8 mouse cellular contexts compared by ENCODE assay signal in genomic region chr1:192854819-192855271, GRCm38 (mm10). TPM values are rescaled to one million over a fixed set of nuclear protein-coding genes. Genes with fewer than 3 reads are reported as not detected.
DNase-seq lines count a peak whose midpoint lies in the region; ATAC-seq and TF ChIP-seq lines count a peak whose summit lies in the region.

No protein-coding gene starts in this region.

- ATAC-seq in forebrain, embryonic 13.5 days = peak; percentile 52

- no peak for DNase-seq in ES-E14 (ENCODE audit: low read depth, low spot score)
- peak; percentile 63 for DNase-seq in brain, embryonic 14.5 days (ENCODE audit: low read depth)
- DNase-seq in heart, postnatal 10 days = peak; percentile 71 to 73
- DNase-seq in layer of hippocampus, postnatal 14 days (ENCODE audit: low spot score in 2 of 2) = peak; percentile 34 to 46
- DNase-seq in lung, postnatal 36 days = peak; percentile 45
- peak; percentile 21 for DNase-seq in skeletal muscle tissue, adult 2 months (ENCODE audit: low read depth, low spot score)
- no peak for DNase-seq in spleen, postnatal 4 days (ENCODE audit: low spot score in 2 of 2)

- H3K9me3 ChIP-seq in ES-E14 (ENCODE audit: control insufficient read depth, insufficient read depth, low read depth, low read length) = no peaks in the 10 kb centered on the region
- no peaks in the 10 kb centered on the region for H3K9me3 ChIP-seq in forebrain, embryonic 13.5 days (replicated peaks)

- 0 out of 2 replicates have a peak, but pooled peaks have one; percentile 26 for TF ChIP-seq POLR2A in brain, embryonic 14.5 days (IDR thresholded peaks at IDR 0.05; ENCODE audit: borderline replicate concordance, extremely low read depth, insufficient read depth, insufficient read length, poor library complexity, severe bottlenecking)

- H3K4me3 ChIP-seq in ES-E14 (ENCODE audit: insufficient read depth in 1 of 2, low read depth in 1 of 2, low read length in 2 of 2, poor library complexity in 1 of 2, severe bottlenecking in 1 of 2) = peak overlapping the region; percentile 73 to 95
- peak overlapping the region; percentile 85 for H3K4me3 ChIP-seq in forebrain, embryonic 13.5 days

- H3K9ac ChIP-seq in ES-E14 (ENCODE audit: insufficient read depth, low read depth, low read length, poor library complexity, severe bottlenecking) = peak overlapping the region; percentile 76
- H3K9ac ChIP-seq in forebrain, embryonic 13.5 days = peak overlapping the region; percentile 94

- no peaks in the 10 kb centered on the region for H3K36me3 ChIP-seq in ES-E14 (ENCODE audit: control insufficient read depth, insufficient read depth, low read length, poor library complexity, severe bottlenecking)
- peaks cover 2% of the 10 kb centered on the region; the same call in 1 of the 2 replicates for H3K36me3 ChIP-seq in forebrain, embryonic 13.5 days (ENCODE audit: poor library complexity, severe bottlenecking)

- peak overlapping the region; percentile 90 for H3K4me2 ChIP-seq in forebrain, embryonic 13.5 days

- WGBS in forebrain, embryonic 13.5 days = under 1% methylated on average over 37 of the region's 45 CpGs

- peaks cover 0 to 7% of the 10 kb centered on the region in 2 experiments; a peak in 2 of 4 replicates for H3K4me1 ChIP-seq in ES-E14 (ENCODE audit: control insufficient read depth in 2 of 2, insufficient read depth in 2 of 2, low read length in 2 of 2, poor library complexity in 1 of 2)
- peaks cover 59% of the 10 kb centered on the region for H3K4me1 ChIP-seq in forebrain, embryonic 13.5 days

- peaks cover 17% of the 10 kb centered on the region for H3K27me3 ChIP-seq in forebrain, embryonic 13.5 days

- intact Hi-C loops in heart, postnatal 10 days (cut with DNase I) = loop anchor here (2.0 kb wide), 2 partner anchors 32 to 70 kb away; no protein-coding TSS in a partner anchor

- no peak for TF ChIP-seq CTCF in brain, embryonic 14.5 days (IDR thresholded peaks at IDR 0.05; ENCODE audit: borderline replicate concordance, extremely low read depth, insufficient read depth, insufficient read length)

- in situ Hi-C loops in ES-E14 (cut with MboI; ENCODE audit: low sequenced_read_pairs in 2 of 2, unreplicated experiment in 2 of 2) = no loop called here

- H3K27ac ChIP-seq in ES-E14 (ENCODE audit: insufficient read depth, low read depth, low read length, poor library complexity, severe bottlenecking) = no peak overlapping the region
- peak overlapping the region; percentile 94 for H3K27ac ChIP-seq in forebrain, embryonic 13.5 days

TF ChIP-seq in ES-E14, 5 proteins besides CTCF, POLR2A, EP300 and RAD21:
- no peak for TF ChIP-seq HCFC1 (IDR thresholded peaks at IDR 0.05; ENCODE audit: borderline replicate concordance, insufficient read depth, low read length)
- TF ChIP-seq ZC3H11A (IDR thresholded peaks at IDR 0.05; ENCODE audit: borderline replicate concordance, low read depth, low read length) = no peak
- TF ChIP-seq ZNF384 (IDR thresholded peaks at IDR 0.05; ENCODE audit: low read depth, low read length) = no peak
- TF ChIP-seq CHD2 (IDR thresholded peaks at IDR 0.05; ENCODE audit: low read depth, low read length) = no peak
- TF ChIP-seq MAFK (IDR thresholded peaks at IDR 0.05; ENCODE audit: insufficient read depth, low read depth, low read length) = no peak
TF ChIP-seq in ES-E14: peak in this region for 0.

RNA-seq across cellular contexts. Expression of gene Sertad4, which starts 0.7 kb away (rescaled TPM):
- total RNA-seq in ES-E14 (2012; rRNA removed) = 1.3 and 1.6 TPM in 2 replicates
- 32.5 and 38.7 TPM in 2 replicates for polyA plus RNA-seq in brain, embryonic 14.5 days (2012; rRNA removed)
- 20.4 and 20.5 TPM in 2 replicates for polyA plus RNA-seq in forebrain, embryonic 13.5 days (2015; fragmentation: Nextera tagmentation; extraction: Ambion mirVana)
- total RNA-seq in heart, postnatal 10 days (2021) = 10 to 100 TPM; 11.5 to 13.2 TPM
- 10 to 100 TPM; 23.5 to 23.6 TPM for total RNA-seq in layer of hippocampus, postnatal 14 days (2021)

Comparison
In these comparisons a context has a peak if more than half of its experiments do, and no peak if none do; other contexts are left out.
1. DNase-seq: peak in brain, embryonic 14.5 days (single experiment), heart, postnatal 10 days (2 of 2), layer of hippocampus, postnatal 14 days (2 of 2), lung, postnatal 36 days (single experiment) and skeletal muscle tissue, adult 2 months (single experiment); none in ES-E14 (single experiment) and spleen, postnatal 4 days (0 of 2).